Mouse (Mus musculus) lung, embryonic 16.5 days (tissue): Measurements from ENCODE around the gene Unc5cl. TPM values are rescaled to one million over a fixed set of nuclear protein-coding genes. Genes with fewer than 3 reads are reported as not detected.
A peak's percentile ranks its signal among the peaks of the same experiment; 100 is the strongest.

Experiments used
- ATAC-seq: fragments of 200-750 bp; cut with Nextera tagmentation; 2 replicates; pipeline ENCODE4 v1.8.0; 2017; ENCODE audit warnings: low read depth, mild to moderate bottlenecking, moderate library complexity
- H3K27ac ChIP-seq: fragments of 300-500 bp; sonication (generic); 2 replicates; pipeline ENCODE4 v1.5.1; 2014; ENCODE audit warnings: mild to moderate bottlenecking, control low read depth, low read length
- H3K27me3 ChIP-seq: fragments of 300-500 bp; sonication (generic); 2 replicates; pipeline ENCODE4 v1.6.1; 2014; ENCODE audit warnings: low read depth, low read length, mixed read lengths; ENCODE audit not compliant: control insufficient read depth, insufficient read depth
- H3K36me3 ChIP-seq: fragments of 300-500 bp; sonication (generic); 2 replicates; pipeline ENCODE4 v1.6.1; 2014; ENCODE audit warnings: low read length; ENCODE audit not compliant: control insufficient read depth, insufficient read depth
- H3K4me1 ChIP-seq: fragments of 300-500 bp; sonication (generic); replicated peaks from 2 replicates; pipeline ENCODE4 v1.6.1; 2014; ENCODE audit warnings: low read length, mixed read lengths; ENCODE audit not compliant: control insufficient read depth, insufficient read depth
- H3K4me2 ChIP-seq: fragments of 300-500 bp; sonication (generic); 2 replicates; pipeline ENCODE4 v1.6.1; 2014; ENCODE audit warnings: low read depth, low read length, control low read depth
- H3K4me3 ChIP-seq: fragments of 300-500 bp; sonication (generic); 2 replicates; pipeline ENCODE4 v1.5.1; 2014; ENCODE audit warnings: mild to moderate bottlenecking, low read length, control low read depth
- H3K9ac ChIP-seq: fragments of 300-500 bp; sonication (generic); 2 replicates; pipeline ENCODE4 v1.6.1; 2014; ENCODE audit warnings: low read length, control low read depth
- H3K9me3 ChIP-seq: fragments of 300-500 bp; sonication (generic); 2 replicates; pipeline ENCODE4 v1.6.1; 2016; ENCODE audit warnings: low read length; ENCODE audit not compliant: control insufficient read depth
- WGBS: fragments of 180-500 bp; shearing (Covaris S2); extraction: QIAGEN DNeasy Blood & Tissue Kit; methylation state at CpG from one replicate; pipeline ENCODE4 v1.1.7; 2014; 5-methylcytosine and 5-hydroxymethylcytosine counted together
- polyA plus RNA-seq: library from polyadenylated mRNA; unstranded; fragments of >200 nt; fragmentation: Nextera tagmentation; extraction: Ambion mirVana; gene quantifications from 2 replicates; pipeline ENCODE4 v1.2.1, GENCODE M21; 2015

Unc5cl gene
- polyA plus RNA-seq, 1 experiment from 2014 or later = 2.7 TPM

DNA sequence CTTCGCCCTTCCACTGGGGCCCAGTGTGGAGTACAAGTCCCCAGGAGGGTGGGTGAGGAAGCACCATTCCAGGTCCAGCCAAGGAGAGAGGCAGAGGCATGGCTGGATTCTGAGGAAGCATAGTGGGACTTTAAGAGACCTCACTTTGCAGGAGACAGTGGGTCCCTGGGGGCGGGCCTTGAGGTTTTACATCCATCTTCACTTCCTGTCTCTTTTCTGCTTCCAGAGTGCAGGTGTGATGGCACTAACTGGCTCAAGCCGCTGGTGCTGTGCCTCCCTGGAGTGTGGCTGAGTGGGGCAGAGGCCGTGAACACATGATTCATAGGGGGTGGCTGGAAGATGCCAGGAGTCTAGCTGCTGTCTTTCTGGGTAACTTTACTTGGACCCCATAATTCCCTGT is 54.9 kb downstream of the Unc5cl start:
- H3K27me3 ChIP-seq = no peaks in the 10 kb centered on the region
- H3K4me3 ChIP-seq = no peak overlapping the region
- no peak overlapping the region for H3K9ac ChIP-seq
- ATAC-seq = no peak
- no peaks in the 10 kb centered on the region for H3K9me3 ChIP-seq
- no peaks in the 10 kb centered on the region for H3K36me3 ChIP-seq
- 66% methylated on average over 4 of the region's 4 CpGs for WGBS
- H3K4me2 ChIP-seq = no peak overlapping the region
- no peak overlapping the region for H3K27ac ChIP-seq
- H3K4me1 ChIP-seq = no peaks in the 10 kb centered on the region

DNA sequence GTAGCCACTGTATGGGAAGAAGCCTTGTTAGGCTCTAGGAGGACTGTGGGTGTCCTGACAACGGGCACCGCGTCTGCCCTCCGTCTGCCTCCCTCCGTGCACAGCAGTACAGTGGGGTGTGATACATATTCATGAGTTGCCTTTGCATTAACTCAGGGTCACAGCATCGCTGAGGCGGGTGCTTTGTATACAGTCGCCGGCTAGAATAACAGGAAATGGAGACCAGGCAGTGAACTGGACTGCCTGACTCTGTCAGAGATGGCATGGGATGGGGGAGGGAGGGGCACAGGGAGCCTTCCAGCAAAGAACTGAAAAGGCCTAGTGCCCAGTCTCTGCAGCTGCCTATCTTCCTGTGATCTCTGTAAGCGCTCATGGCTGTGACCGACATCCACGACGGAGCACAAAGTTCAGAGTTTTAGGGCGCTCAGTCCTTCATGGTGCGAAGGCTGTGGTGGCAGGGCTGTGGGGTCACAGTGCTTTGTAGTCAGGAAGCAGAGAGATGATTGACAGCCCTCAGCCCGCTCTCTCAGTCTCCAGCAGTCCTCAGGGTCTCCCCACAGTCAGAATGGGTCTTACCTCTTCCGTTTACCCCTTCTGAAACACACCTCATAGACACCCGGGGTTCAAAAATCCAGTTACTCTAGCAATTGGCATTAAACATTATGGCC is 58.0 kb downstream of the Unc5cl start:
- Histone ChIP-seq H3K9me3 (no peaks in the 10 kb centered on the region), H3K4me3 (no peak overlapping the region), H3K4me2 (no peak overlapping the region), H3K27me3 (no peaks in the 10 kb centered on the region), H3K9ac (no peak overlapping the region), H3K27ac (no peak overlapping the region), H3K36me3 (no peaks in the 10 kb centered on the region), H3K4me1 (no peaks in the 10 kb centered on the region)
- 38% methylated on average over 18 of the region's 18 CpGs for WGBS
- ATAC-seq = peak; percentile 54; the same call in 1 of the 2 replicates

DNA sequence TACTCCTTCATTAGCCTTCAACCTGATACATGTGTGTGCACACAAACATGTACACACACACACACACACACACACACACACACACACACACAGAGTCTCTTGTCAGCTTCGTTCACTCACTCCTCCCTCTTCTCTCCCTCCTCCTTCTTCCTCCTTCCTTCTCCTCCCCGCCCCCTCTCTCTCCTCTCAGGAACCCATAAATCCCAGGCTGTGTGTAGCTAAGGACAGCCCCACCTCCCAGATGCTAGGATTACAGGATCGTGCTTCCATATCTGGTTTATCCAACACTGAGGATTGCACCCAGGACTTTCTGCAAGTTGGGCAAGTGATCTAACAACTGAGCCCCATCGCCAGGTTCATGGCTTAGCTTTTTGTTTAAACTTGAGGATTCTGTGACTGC is 59.9 kb downstream of the Unc5cl start:
- Histone ChIP-seq H3K4me1 (no peaks in the 10 kb centered on the region), H3K9me3 (no peaks in the 10 kb centered on the region), H3K4me2 (no peak overlapping the region), H3K4me3 (no peak overlapping the region), H3K27ac (no peak overlapping the region), H3K36me3 (no peaks in the 10 kb centered on the region), H3K9ac (no peak overlapping the region), H3K27me3 (no peaks in the 10 kb centered on the region)
- 29% methylated on average over 4 of the region's 4 CpGs for WGBS
- no peak for ATAC-seq

DNA sequence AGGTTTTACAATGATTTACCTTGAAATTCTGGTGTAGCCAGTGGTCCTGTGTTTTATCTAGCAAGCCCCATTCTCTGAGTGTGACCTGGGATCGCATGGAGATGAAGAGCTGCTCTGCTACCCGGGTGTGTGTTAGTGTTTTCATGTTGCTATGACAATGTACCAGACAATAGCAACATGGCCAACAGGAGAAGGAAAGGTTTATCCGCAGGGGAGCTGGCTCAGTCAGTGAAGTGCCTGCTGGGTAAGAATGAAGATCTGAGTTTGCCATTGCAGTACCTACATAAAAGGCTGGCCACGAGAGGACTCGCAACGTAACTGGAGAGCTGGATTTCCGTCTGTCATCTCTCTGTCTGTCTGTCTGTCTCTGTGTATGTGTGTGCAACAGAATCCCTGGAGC is 64.3 kb downstream of the Unc5cl start:
- H3K27me3 ChIP-seq = no peaks in the 10 kb centered on the region
- no peak overlapping the region for H3K4me2 ChIP-seq
- no peak overlapping the region for H3K9ac ChIP-seq
- H3K4me3 ChIP-seq = no peak overlapping the region
- H3K4me1 ChIP-seq = no peaks in the 10 kb centered on the region
- no peak overlapping the region for H3K27ac ChIP-seq
- H3K36me3 ChIP-seq = no peaks in the 10 kb centered on the region
- no peaks in the 10 kb centered on the region for H3K9me3 ChIP-seq
- 83% methylated on average over 7 of the region's 7 CpGs for WGBS
- ATAC-seq = no peak

DNA sequence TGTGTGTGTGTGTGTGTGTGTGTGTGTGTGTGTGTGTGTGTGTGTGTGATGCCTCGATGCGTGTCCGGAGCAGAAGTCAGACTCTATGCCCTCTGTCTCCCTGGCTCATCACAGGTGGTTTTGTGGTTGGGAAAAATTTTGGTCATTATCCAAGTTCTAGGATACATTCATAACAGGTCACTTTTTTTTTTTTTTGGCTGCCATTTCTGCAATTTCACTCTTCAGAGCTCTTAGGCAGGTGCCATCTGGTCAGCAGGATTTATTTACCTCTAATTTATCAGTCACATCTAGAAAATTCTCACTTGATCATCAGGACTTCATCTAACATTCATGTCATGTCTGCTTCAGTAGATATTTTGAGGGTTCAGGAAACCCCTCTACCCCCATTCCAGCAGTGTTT is 65.7 kb downstream of the Unc5cl start:
- Histone ChIP-seq H3K9me3 (no peaks in the 10 kb centered on the region), H3K4me2 (no peak overlapping the region), H3K36me3 (no peaks in the 10 kb centered on the region), H3K27me3 (no peaks in the 10 kb centered on the region), H3K4me1 (no peaks in the 10 kb centered on the region), H3K27ac (no peak overlapping the region), H3K4me3 (no peak overlapping the region), H3K9ac (no peak overlapping the region)
- 89% methylated on average over 3 of the region's 3 CpGs for WGBS
- no peak for ATAC-seq

DNA sequence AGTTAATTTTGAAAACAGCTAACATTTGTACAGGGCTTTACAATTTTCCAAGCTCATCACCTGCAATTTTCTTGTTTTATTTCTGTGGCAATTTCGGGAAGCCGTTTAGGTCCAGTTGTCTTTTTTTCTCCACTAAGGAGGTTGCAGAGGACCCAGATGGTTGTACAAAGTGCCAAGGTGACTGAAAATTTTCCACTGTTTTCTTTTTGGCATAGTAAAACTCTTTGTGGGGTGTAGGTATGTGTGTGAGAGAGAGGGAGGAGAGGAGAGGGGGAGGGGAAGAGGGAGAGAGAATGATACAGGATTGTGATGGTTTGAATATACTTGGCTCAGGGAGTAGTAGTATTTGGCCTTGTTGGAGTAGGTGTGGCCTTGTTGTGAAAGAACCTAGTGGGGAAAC is 68.4 kb downstream of the Unc5cl start:
- no peak for ATAC-seq

DNA sequence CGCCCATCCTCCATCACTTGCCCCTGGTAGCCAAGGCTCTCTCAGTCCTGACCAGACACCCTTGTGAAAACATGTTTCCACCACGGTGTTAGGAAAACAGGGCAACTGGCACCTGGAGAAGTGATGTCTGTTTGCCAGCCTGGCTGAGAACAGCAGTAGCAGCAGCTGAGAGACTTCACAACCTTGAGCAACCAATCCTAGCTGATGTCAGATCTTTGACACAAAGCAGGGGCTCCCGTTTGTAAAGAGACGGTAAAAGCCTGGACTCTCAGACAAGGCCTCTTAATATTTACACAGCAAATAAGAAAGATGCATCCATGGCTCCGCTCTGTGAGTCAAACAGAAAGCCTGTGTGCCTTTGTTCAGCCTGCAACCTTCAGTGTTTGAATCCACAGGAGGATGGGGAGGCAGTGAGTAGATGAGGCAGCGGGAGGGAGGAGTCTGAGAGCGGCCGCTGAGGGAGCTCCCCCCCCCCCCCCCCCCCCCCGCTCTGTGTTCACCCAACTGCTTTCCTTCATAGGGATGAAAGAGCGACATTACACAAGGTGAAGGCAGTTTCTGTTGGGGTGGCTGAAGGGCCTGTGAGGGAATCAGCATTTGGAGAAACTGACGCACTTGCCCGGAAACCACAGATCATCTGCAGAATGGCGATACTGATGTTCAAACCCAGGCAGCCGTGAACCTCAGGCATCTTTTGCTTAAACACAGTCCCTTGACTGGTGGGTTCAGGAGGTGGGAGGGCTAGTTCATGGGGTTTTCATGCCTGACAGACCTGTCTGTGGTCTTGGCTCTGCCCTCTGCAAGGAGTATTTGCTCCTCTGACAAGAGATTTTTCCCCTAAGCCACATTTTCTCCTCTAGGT is 79.4 kb downstream of the Unc5cl start:
- WGBS = 34% methylated on average over 13 of the region's 14 CpGs
- no peak overlapping the region for H3K4me3 ChIP-seq
- H3K9ac ChIP-seq = no peak overlapping the region
- ATAC-seq = no peak
- no peak overlapping the region for H3K4me2 ChIP-seq
- no peaks in the 10 kb centered on the region for H3K4me1 ChIP-seq
- 0 out of 2 replicates have a peak, but pooled peaks cover 2% of the 10 kb centered on the region for H3K9me3 ChIP-seq
- no peak overlapping the region for H3K27ac ChIP-seq
- H3K36me3 ChIP-seq = no peaks in the 10 kb centered on the region
- no peaks in the 10 kb centered on the region for H3K27me3 ChIP-seq

More for the DNA sequence above, 68.4 kb downstream of the Unc5cl start:
- no peak overlapping the region for H3K4me3 ChIP-seq
- WGBS = 91% methylated on average over 2 of the region's 2 CpGs
- H3K27me3 ChIP-seq = no peaks in the 10 kb centered on the region
- H3K27ac ChIP-seq = no peak overlapping the region
- no peaks in the 10 kb centered on the region for H3K4me1 ChIP-seq
- H3K36me3 ChIP-seq = no peaks in the 10 kb centered on the region
- H3K4me2 ChIP-seq = no peak overlapping the region
- no peaks in the 10 kb centered on the region for H3K9me3 ChIP-seq
- H3K9ac ChIP-seq = no peak overlapping the region

DNA sequence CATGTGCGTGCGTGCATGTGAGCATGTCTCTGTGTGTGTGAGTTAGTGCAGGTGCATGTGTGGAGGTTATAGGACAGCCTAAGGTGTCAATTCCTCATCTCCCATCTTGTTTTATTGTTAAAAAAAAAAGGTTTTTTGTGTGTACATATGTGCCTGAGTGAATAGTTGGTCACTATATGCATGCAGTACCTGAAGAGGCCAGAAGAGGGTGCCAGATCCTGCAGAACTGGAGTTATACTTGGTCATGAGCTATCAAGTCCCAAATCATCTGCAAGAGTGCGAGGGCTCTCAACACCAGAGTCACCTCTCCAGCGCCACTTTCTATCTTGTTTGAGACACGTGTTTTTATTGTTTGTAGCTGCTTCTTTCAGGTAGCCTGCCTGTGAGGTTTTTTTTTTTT is 83.6 kb downstream of the Unc5cl start:
- WGBS = 71% methylated on average over 5 of the region's 5 CpGs
- H3K4me3 ChIP-seq = no peak overlapping the region
- no peak overlapping the region for H3K4me2 ChIP-seq
- H3K4me1 ChIP-seq = no peaks in the 10 kb centered on the region
- no peak overlapping the region for H3K27ac ChIP-seq
- ATAC-seq = no peak
- H3K36me3 ChIP-seq = no peaks in the 10 kb centered on the region
- H3K9ac ChIP-seq = no peak overlapping the region
- 0 out of 2 replicates have a peak, but pooled peaks cover 2% of the 10 kb centered on the region for H3K9me3 ChIP-seq
- H3K27me3 ChIP-seq = no peaks in the 10 kb centered on the region

DNA sequence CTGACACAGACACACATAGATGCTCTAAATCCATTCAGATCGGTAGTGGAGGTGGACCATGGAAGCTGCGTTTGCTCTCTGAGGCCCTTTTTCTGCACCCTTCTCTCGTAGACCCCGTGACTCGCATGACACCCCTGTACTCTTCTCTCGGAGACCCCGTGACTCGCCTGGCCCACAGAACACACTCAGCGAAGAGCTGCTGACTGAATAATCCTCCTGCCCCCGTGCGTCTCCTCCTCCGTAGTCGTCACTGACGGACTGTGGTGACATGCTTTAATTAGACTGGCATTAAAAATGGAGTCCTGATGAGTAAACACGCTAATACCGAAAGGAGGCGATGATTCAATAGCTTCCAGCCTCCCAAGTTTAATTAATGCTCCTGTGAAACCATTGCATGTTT is 84.6 kb downstream of the Unc5cl start:
- no peak overlapping the region for H3K9ac ChIP-seq
- no peaks in the 10 kb centered on the region for H3K27me3 ChIP-seq
- no peaks in the 10 kb centered on the region for H3K36me3 ChIP-seq
- ATAC-seq = no peak
- no peak overlapping the region for H3K4me2 ChIP-seq
- no peak overlapping the region for H3K27ac ChIP-seq
- 0 out of 2 replicates have a peak, but pooled peaks cover 2% of the 10 kb centered on the region for H3K9me3 ChIP-seq
- no peaks in the 10 kb centered on the region for H3K4me1 ChIP-seq
- H3K4me3 ChIP-seq = no peak overlapping the region
- 86% methylated on average over 17 of the region's 17 CpGs for WGBS
